Mouse (Mus musculus) forebrain, postnatal 0 days (tissue): ENCODE measurements around the gene Tceal1. TPM values are rescaled to one million over a fixed set of nuclear protein-coding genes. Genes with fewer than 3 reads are reported as not detected.

ENCODE experiments used
- ATAC-seq: fragments of 200-750 bp; cut with Nextera tagmentation; 2 replicates; pipeline ENCODE4 v1.8.0; 2017; ENCODE audit warnings: mild to moderate bottlenecking, moderate library complexity
- DNase-seq: peaks from one replicate; pipeline ENCODE4 v3.0.0-alpha.2; 2015
- H3K27ac ChIP-seq: fragments of 300-500 bp; sonication (generic); 2 replicates; pipeline ENCODE4 v1.5.1; 2014; ENCODE audit warnings: low read depth, mild to moderate bottlenecking, antibody characterized with exemption, low read length, moderate library complexity, mixed read lengths
- H3K27me3 ChIP-seq: fragments of 300-500 bp; sonication (generic); 2 replicates; pipeline ENCODE4 v1.6.1; 2014; ENCODE audit warnings: mild to moderate bottlenecking, low read length, mixed read lengths; ENCODE audit not compliant: insufficient read depth
- H3K36me3 ChIP-seq: fragments of 300-500 bp; sonication (generic); 2 replicates; pipeline ENCODE4 v1.6.1; 2014; ENCODE audit warnings: mild to moderate bottlenecking, moderate library complexity; ENCODE audit not compliant: insufficient read depth
- H3K4me1 ChIP-seq: fragments of 300-500 bp; sonication (generic); 2 replicates; pipeline ENCODE4 v1.6.1; 2014; ENCODE audit warnings: antibody characterized with exemption; ENCODE audit not compliant: insufficient read depth
- H3K4me2 ChIP-seq: fragments of 300-500 bp; sonication (generic); 2 replicates; pipeline ENCODE4 v1.6.1; 2014; ENCODE audit warnings: low read depth, mild to moderate bottlenecking, moderate library complexity
- H3K4me3 ChIP-seq: fragments of 300-500 bp; sonication (generic); 2 replicates; pipeline ENCODE4 v1.5.1; 2014; ENCODE audit warnings: low read depth, low read length, mixed read lengths
- H3K9ac ChIP-seq: fragments of 300-500 bp; sonication (generic); 2 replicates; pipeline ENCODE4 v1.6.1; 2014; ENCODE audit warnings: mild to moderate bottlenecking
- H3K9me3 ChIP-seq: fragments of 300-500 bp; sonication (generic); 2 replicates; pipeline ENCODE4 v1.6.1; 2016; ENCODE audit warnings: low read length
- CTCF ChIP-seq: sonication (generic); IDR thresholded peaks from 2 replicates; pipeline ENCODE4 v1.5.1; 2016; ENCODE audit warnings: antibody characterized with exemption, control low read depth, low read depth
- WGBS: fragments of 180-500 bp; shearing (Covaris S2); extraction: QIAGEN DNeasy Blood & Tissue Kit; methylation state at CpG from one replicate; pipeline ENCODE4 v1.1.7; 2014; 5-methylcytosine and 5-hydroxymethylcytosine counted together
- polyA plus RNA-seq: library from polyadenylated mRNA; unstranded; fragments of >200 nt; fragmentation: Nextera tagmentation; extraction: Ambion mirVana; gene quantifications from 2 replicates; pipeline ENCODE4 v1.2.1, GENCODE M21; 2015
- total RNA-seq: library from RNA; depleted of rRNA; stranded (reverse); fragments of >200 nt; gene quantifications from 2 replicates; pipeline ENCODE4 v1.2.3, GENCODE M21; 2014; rRNA removed

Tceal1 gene
- total and polyA plus RNA-seq, 2 experiments from 2014 or later = 20.7 to 23.8 TPM

GRCm38 (mm10) chrX:136755464-136755863 is 47.7 kb downstream of the Tceal1 start:
- Histone ChIP-seq H3K4me1 (no peaks in the 10 kb centered on the region), H3K4me3 (no peak overlapping the region)
- 91% methylated on average over 3 of the region's 3 CpGs for WGBS

More at GRCm38 (mm10) chrX:136755464-136755863, 47.7 kb downstream of the Tceal1 start:
- Histone ChIP-seq H3K36me3 (peaks cover 3% of the 10 kb centered on the region; the same call in 1 of the 2 replicates), H3K9me3 (no peaks in the 10 kb centered on the region), H3K27me3 (no peaks in the 10 kb centered on the region), H3K27ac (no peak overlapping the region), H3K4me2 (no peak overlapping the region), H3K9ac (no peak overlapping the region)
- DNase-seq (no peak), ATAC-seq (no peak)
- TF ChIP-seq CTCF = no peak

Other genes with a start within 250 kb of the Tceal1 start
- not detected in 2 replicates for gene Kir3dl1, start 190.0 kb upstream of the Tceal1 start, total RNA-seq
- not detected in 2 replicates for gene Kir3dl1, start 190.0 kb upstream of the Tceal1 start, polyA plus RNA-seq
- 0.46 and 1.1 TPM in 2 replicates for gene Kir3dl2, start 163.9 kb upstream of the Tceal1 start, total RNA-seq
- 0.36 and 0.45 TPM in 2 replicates for gene Kir3dl2, start 163.9 kb upstream of the Tceal1 start, polyA plus RNA-seq
- 47.3 and 49.8 TPM in 2 replicates for gene Tceal3, start 117.1 kb upstream of the Tceal1 start, total RNA-seq
- 78.4 and 81.2 TPM in 2 replicates for gene Tceal3, start 117.1 kb upstream of the Tceal1 start, polyA plus RNA-seq
- gene Morf4l2, start 35.7 kb downstream of the Tceal1 start, total RNA-seq = 542 and 544 TPM in 2 replicates
- gene Morf4l2, start 35.7 kb downstream of the Tceal1 start, polyA plus RNA-seq = 603 and 616 TPM in 2 replicates
- gene Glra4, start 72.2 kb downstream of the Tceal1 start, total RNA-seq = 0.08 TPM in 1 of 2 replicates, not detected in the other
- gene Glra4, start 72.2 kb downstream of the Tceal1 start, polyA plus RNA-seq = not detected in 2 replicates
- gene Plp1, start 114.7 kb downstream of the Tceal1 start, total RNA-seq = 26.9 and 36.3 TPM in 2 replicates
- 15.4 and 16.4 TPM in 2 replicates for gene Plp1, start 114.7 kb downstream of the Tceal1 start, polyA plus RNA-seq
- 39.0 and 42.2 TPM in 2 replicates for gene Rab9b, start 160.8 kb downstream of the Tceal1 start, total RNA-seq
- 8.7 and 18.3 TPM in 2 replicates for gene Rab9b, start 160.8 kb downstream of the Tceal1 start, polyA plus RNA-seq
- not detected in 2 replicates for gene H2bfm, start 219.3 kb downstream of the Tceal1 start, total RNA-seq
- gene H2bfm, start 219.3 kb downstream of the Tceal1 start, polyA plus RNA-seq = not detected in 2 replicates